Mouse (Mus musculus): ENCODE results near the gene Spag16. TPM values are rescaled to one million over a fixed set of nuclear protein-coding genes. Genes with fewer than 3 reads are reported as not detected.
A peak's percentile ranks its signal among the peaks of the same experiment; 100 is the strongest.

The Spag16 gene
- total RNA-seq, 2 experiments from 2014 or later = 0.83 to 1.9 TPM

DNA sequence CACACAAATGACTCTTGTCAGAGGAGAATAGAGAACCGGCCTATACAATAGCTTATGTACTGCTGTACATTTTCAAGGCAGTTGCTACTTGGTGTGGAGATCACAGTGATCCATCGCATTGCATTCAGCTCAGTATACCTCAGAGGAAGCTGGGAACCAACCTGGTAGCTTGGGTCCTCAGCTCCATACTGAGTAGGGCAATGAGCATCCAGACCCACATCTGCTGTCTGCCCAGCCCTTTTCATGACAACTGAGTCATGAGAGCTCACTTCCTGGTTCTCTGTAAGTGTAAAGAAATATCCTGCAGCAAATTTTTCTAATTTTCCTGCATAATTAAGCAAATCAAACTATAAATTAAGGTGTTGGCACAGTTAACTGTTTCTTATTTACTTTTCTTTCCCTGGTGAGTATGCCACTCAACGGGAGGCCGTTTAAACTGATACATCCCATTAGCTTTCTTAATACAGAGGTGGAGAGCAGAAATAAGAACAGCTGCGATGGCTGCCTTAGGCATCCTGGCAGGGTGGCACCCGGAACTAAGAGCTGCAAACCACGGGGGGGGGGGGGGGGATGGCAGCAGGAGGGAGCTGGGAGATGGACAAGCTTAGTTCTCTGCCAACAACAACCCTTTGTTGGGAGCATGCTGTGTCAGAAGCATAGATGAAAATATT lies 255.6 kb downstream of the Spag16 start:
- DNase-seq (ENCODE audit: low spot score in 2 of 2) = no peak

- no peak for DNase-seq (ENCODE audit: low spot score in 2 of 2)
Measured at GRCm38 (mm10) chr1:70104683-70105082, 277.9 kb downstream of the Spag16 start.

DNA sequence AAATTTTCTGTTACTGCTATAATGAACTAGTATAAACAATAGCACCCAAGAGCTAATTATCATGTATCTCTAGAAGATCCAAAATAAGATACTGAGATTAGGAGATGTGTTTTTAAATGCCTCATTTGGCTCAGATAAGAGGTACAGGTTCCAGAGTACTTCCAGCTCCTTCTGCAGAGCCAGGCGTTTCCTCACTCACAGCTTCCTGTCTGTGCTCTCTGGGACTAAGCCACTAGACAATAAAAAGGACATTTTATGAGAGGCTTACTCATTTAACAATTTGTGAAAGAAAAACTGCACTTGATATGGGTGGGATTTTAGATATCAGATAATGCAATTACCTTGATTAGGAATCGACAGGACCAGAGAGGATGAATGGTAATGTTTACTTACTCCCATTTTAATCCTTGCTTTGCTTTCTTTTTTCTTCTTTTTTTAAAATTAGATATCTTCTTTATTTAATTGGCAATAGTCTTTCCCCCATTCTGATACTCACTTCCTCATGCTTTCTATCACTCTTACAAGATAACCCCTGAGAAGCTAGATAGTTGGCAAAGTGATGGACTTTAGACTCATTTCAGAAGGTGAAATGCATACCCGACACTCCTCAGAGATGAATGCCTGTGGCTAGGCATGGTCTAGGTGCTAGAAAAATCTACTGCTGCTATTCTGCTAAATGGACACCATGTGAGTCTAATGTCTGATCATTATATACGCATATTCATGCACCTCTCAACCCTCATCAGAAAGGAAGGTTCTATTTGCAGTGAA lies 289.6 kb downstream of the Spag16 start:
- DNase-seq (ENCODE audit: low spot score in 2 of 2) = no peak

- DNase-seq (ENCODE audit: low spot score in 2 of 2) = peak in 1 of 2 experiments; percentile 22
Measured at GRCm38 (mm10) chr1:70128035-70128434, 301.3 kb downstream of the Spag16 start.

DNA sequence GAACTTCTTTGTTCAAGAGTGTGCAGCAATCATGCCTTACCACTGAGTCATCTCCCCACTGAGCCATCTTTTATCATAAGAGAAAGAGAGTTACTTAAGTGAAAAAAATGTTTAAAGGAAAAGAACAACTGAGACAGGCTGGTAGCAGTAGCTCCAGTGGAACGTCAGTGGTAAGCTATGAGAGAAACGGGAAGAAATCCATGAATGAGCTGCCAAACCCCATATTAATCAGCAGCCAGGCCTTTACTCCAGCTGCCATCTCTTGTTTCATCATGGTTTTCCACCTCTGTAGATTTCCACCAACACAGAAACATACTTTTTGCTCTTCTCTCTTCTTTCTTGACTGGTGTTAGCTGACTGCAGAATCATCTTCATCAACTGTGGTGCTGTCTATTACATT lies 308.8 kb downstream of the Spag16 start:
- DNase-seq (ENCODE audit: low spot score in 2 of 2) = no peak

- peak in 1 of 2 experiments; percentile 2 for DNase-seq (ENCODE audit: low spot score in 2 of 2)
Measured at GRCm38 (mm10) chr1:70165343-70166158, 338.8 kb downstream of the Spag16 start.

- no peak for DNase-seq (ENCODE audit: low spot score in 2 of 2)
Measured at GRCm38 (mm10) chr1:70180123-70180741, 353.5 kb downstream of the Spag16 start.

DNA sequence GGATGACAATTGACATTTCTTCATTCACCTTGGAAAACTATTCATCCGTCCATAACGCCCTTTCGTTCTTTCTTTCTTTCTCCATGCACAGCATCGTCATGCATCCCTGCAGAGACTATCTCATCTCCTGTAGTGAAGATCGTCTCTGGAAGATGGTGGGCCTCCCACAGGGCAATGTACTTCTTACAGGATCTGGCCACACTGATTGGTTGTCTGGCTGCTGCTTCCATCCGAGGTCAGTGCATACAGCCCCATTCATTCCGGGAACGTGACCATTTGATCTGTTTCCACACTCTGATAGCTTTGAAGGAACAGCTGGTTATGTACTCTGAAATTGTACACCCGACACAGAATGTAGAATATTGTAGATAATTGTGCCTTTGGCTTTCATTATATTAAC lies 438.0 kb downstream of the Spag16 start:
- no peak for DNase-seq (ENCODE audit: low spot score in 2 of 2)

GRCm38 (mm10) chr1:70265920-70266505 lies 439.2 kb downstream of the Spag16 start:
- DNase-seq (ENCODE audit: low spot score in 2 of 2) = peak in 1 of 2 experiments; percentile 14

GRCm38 (mm10) chr1:70270139-70270538 lies 443.4 kb downstream of the Spag16 start:
- DNase-seq (ENCODE audit: low spot score in 2 of 2) = peak; percentile 5 to 8

GRCm38 (mm10) chr1:70272753-70273152 lies 446.0 kb downstream of the Spag16 start:
- DNase-seq (ENCODE audit: low spot score in 2 of 2) = no peak

DNA sequence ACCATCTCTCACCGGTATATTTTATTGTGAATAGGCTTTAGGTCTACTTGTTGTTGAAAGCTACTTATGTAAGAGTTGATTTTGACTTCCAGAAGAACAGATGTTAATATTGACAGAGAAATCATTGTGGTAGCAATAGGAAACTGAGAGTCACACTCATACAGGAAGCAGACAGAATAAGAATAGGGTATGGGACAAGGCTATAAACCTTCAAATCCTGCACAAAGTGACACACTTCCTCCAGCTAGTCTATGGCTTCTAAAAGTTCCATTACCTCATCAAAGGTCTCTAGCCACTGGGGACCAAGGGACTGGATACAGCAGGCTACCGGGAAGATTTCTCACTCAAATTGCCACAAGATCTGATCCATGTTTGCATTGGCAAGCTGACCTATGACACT lies 452.5 kb downstream of the Spag16 start:
- DNase-seq (ENCODE audit: low spot score in 2 of 2) = no peak

GRCm38 (mm10) chr1:70283388-70283787 lies 456.6 kb downstream of the Spag16 start:
- DNase-seq (ENCODE audit: low spot score in 2 of 2) = no peak

DNA sequence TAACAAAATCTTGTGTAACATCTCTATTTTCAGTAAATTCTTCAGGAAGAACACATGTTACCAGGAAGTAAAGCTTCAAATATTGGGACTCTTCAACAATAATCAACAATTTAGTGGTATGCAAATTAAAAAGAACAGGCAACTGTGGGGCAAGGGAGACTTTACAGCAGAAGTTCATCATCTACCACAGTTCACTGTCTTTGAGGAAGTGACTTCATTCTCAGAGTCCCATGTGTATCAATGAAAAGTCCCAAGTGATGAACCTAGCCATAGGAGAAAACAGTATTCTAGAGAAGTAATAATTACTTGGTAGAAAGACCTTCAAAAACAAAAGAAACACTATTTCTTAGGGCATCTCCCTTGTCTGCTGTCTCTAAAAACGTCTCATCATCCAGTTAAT lies 457.4 kb downstream of the Spag16 start:
- no peak for DNase-seq (ENCODE audit: low spot score in 2 of 2)

DNA sequence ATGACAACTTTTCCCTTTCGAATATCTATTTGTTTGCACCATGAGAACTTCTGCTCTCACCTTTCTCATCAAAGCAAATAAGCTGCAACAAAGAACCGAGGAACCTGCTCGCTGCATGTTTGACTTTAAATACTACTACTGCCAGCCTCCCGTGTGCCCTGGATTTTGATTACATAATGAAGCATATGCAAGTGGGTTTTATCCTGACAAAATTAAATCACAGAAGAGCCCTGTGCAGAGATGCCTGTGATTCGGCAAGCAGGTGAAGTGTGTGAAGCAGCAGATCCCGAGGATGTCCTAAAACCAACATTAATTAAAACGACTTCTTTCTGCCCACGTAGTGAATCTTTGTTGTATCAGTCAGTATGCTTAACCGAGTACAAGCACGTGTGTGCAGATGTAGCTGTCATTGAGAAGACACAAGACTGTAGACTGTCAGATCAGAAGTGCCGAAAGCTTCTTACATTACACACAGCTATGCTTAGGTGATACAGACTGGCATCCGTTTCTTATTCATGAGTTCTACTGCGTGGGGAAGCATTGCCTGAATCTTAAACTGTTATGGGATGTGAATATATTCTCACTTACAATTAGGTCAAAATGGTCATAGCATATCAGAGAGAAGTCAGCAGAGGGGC lies 489.5 kb downstream of the Spag16 start:
- no peak for DNase-seq (ENCODE audit: low spot score in 2 of 2)

- no peak for DNase-seq (ENCODE audit: low spot score in 2 of 2)
Measured at GRCm38 (mm10) chr1:70320951-70321350, 494.2 kb downstream of the Spag16 start.

GRCm38 (mm10) chr1:70346179-70346578 lies 519.4 kb downstream of the Spag16 start:
- DNase-seq (ENCODE audit: low spot score in 2 of 2) = no peak

- no peak for DNase-seq (ENCODE audit: low spot score in 2 of 2)
Measured at GRCm38 (mm10) chr1:70351371-70351770, 524.6 kb downstream of the Spag16 start.

GRCm38 (mm10) chr1:70354014-70354413 lies 527.2 kb downstream of the Spag16 start:
- no peak for DNase-seq (ENCODE audit: low spot score in 2 of 2)

- peak in 1 of 2 experiments; percentile 11 for DNase-seq (ENCODE audit: low spot score in 2 of 2)
Measured at GRCm38 (mm10) chr1:70371721-70372120, 545.0 kb downstream of the Spag16 start.
